Mouse (Mus musculus) limb, embryonic 12.5 days (tissue): ENCODE data around the gene Usp30. TPM values are rescaled to one million over a fixed set of nuclear protein-coding genes. Genes with fewer than 3 reads are reported as not detected.
A peak's percentile ranks its signal among the peaks of the same experiment; 100 is the strongest.

Experiments used
- ATAC-seq: fragments of 200-750 bp; cut with Nextera tagmentation; 2 replicates; pipeline ENCODE4 v1.8.0; 2017; ENCODE audit warnings: low read depth, moderate TSS enrichment; ENCODE audit not compliant: insufficient number of reproducible peaks, insufficient read depth, low FRiP score, low TSS enrichment
- H3K27ac ChIP-seq: fragments of 300-500 bp; sonication (generic); 2 replicates; pipeline ENCODE4 v1.5.1; 2016; ENCODE audit warnings: mild to moderate bottlenecking, moderate library complexity
- H3K27me3 ChIP-seq: fragments of 300-500 bp; sonication (generic); 2 replicates; pipeline ENCODE4 v1.6.1; 2016; ENCODE audit warnings: mild to moderate bottlenecking, moderate library complexity
- H3K36me3 ChIP-seq: fragments of 300-500 bp; sonication (generic); 2 replicates; pipeline ENCODE4 v1.6.1; 2016; ENCODE audit warnings: mild to moderate bottlenecking, moderate library complexity
- H3K4me1 ChIP-seq: fragments of 300-500 bp; sonication (generic); replicated peaks from 2 replicates; pipeline ENCODE4 v1.6.1; 2016
- H3K4me2 ChIP-seq: fragments of 300-500 bp; sonication (generic); 2 replicates; pipeline ENCODE4 v1.6.1; 2016; ENCODE audit warnings: mild to moderate bottlenecking, moderate library complexity
- H3K4me3 ChIP-seq: fragments of 300-500 bp; sonication (generic); replicated peaks from 2 replicates; pipeline ENCODE4 v1.5.1; 2016; ENCODE audit warnings: mild to moderate bottlenecking
- H3K9ac ChIP-seq: fragments of 300-500 bp; sonication (generic); replicated peaks from 2 replicates; pipeline ENCODE4 v1.6.1; 2016; ENCODE audit warnings: mild to moderate bottlenecking, moderate library complexity
- H3K9me3 ChIP-seq: fragments of 300-500 bp; sonication (generic); 2 replicates; pipeline ENCODE4 v1.6.1; 2016; ENCODE audit warnings: mild to moderate bottlenecking, moderate library complexity
- WGBS: fragments of 180-500 bp; shearing (Covaris S2); methylation state at CpG from one replicate; pipeline ENCODE4 v1.1.7; 2016; 5-methylcytosine and 5-hydroxymethylcytosine counted together
- polyA plus RNA-seq: library from polyadenylated mRNA; unstranded; fragments of >200 nt; fragmentation: Nextera tagmentation; extraction: Ambion mirVana; gene quantifications from 2 replicates; pipeline ENCODE4 v1.2.1, GENCODE M21; 2016

Gene Usp30
- polyA plus RNA-seq: 14.0 and 15.5 TPM in 2 replicates

DNA sequence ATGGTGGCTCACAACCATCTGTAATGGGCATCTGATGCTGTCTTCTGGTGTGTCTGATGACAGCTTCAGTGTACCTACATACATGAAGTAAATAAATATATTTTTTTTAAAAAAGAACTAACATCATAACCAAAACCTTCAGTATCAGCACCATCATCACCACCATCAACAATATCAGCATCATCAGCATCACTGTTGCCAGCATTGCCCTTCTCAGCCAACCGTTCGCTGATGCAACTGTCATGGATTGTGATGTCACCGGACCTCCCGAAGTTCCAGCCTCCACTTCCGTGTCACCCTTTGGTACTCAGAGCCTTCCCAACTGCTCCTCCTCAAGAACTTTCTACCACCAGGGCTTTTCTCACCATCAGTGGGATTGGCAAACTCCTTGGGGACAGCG lies at the start of gene Usp30:
Gene Usp30, plus strand, starts transcription at position 301 of the 400 bp plus-strand sequence.
- no peak within 1 kb of the TSS for H3K4me2 ChIP-seq
- no peak for ATAC-seq
- whole genome bisulfite sequencing: 87% methylated on average over 6 of the region's 6 CpGs
- H3K9me3 ChIP-seq: no peaks in the 10 kb centered on the region
- no peaks in the 10 kb centered on the region for H3K27me3 ChIP-seq
- H3K4me3 ChIP-seq: no peak within 1 kb of the TSS
- H3K4me1 ChIP-seq: no peaks in the 10 kb centered on the region
- no peak within 1 kb of the TSS for H3K27ac ChIP-seq
- no peak within 1 kb of the TSS for H3K9ac ChIP-seq
- H3K36me3 ChIP-seq: no peaks in the 10 kb centered on the region

DNA sequence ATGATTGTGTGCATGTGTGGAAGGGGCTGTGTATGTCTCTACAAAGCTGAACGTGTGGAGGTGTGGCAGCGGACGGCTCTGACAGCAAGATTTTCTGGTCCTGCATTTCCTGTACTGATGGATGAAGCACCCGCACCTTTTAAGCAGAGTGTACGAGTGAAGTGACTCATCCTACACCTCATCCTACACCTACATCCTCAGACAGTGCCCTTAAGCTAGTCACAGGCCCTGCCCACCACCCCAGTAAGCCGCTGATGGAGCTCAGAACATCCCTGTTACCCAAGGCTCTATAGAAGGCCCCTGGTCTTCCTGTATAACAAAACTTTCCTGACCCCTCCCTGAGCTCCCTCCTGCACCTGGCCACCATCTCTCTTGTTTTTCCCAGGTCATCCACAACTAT lies 40.9 kb upstream of the Usp30 start:
- H3K36me3 ChIP-seq: no peaks in the 10 kb centered on the region
- H3K9me3 ChIP-seq: no peaks in the 10 kb centered on the region
- H3K4me2 ChIP-seq: 0 out of 2 replicates have a peak overlapping the region, but pooled peaks have one; percentile 35
- H3K4me1 ChIP-seq: no peaks in the 10 kb centered on the region
- H3K27me3 ChIP-seq: no peaks in the 10 kb centered on the region
- WGBS: 51% methylated on average over 6 of the region's 6 CpGs
- ATAC-seq: no peak
- no peak overlapping the region for H3K9ac ChIP-seq
- H3K4me3 ChIP-seq: no peak overlapping the region
- no peak overlapping the region for H3K27ac ChIP-seq

DNA sequence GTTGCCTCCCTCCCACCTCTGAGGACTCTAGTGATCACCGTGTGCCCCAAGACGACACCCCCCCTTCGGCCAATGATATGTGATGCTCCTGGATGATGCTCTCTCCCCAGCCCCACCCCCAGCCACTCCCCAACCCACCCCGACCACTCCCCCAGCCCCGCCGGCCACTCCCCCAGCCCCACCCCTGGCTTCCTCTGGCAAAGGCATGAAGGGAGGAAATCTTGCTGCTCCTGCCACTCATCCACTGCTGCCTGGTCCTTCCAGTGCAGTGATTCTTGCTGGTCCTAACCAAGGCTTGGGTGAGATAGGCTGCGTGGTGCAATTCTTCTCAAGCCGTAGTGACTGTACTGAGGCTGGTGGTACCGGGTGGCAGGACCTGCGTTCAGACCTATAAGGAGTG lies 40.4 kb upstream of the Usp30 start:
- 10% methylated on average over 10 of the region's 10 CpGs for WGBS
- no peak overlapping the region for H3K27ac ChIP-seq
- H3K36me3 ChIP-seq: no peaks in the 10 kb centered on the region
- H3K9ac ChIP-seq: no peak overlapping the region
- H3K4me1 ChIP-seq: no peaks in the 10 kb centered on the region
- no peaks in the 10 kb centered on the region for H3K9me3 ChIP-seq
- no peaks in the 10 kb centered on the region for H3K27me3 ChIP-seq
- H3K4me3 ChIP-seq: no peak overlapping the region
- ATAC-seq: no peak
- peak overlapping the region; percentile 35; the same call in 1 of the 2 replicates for H3K4me2 ChIP-seq

DNA sequence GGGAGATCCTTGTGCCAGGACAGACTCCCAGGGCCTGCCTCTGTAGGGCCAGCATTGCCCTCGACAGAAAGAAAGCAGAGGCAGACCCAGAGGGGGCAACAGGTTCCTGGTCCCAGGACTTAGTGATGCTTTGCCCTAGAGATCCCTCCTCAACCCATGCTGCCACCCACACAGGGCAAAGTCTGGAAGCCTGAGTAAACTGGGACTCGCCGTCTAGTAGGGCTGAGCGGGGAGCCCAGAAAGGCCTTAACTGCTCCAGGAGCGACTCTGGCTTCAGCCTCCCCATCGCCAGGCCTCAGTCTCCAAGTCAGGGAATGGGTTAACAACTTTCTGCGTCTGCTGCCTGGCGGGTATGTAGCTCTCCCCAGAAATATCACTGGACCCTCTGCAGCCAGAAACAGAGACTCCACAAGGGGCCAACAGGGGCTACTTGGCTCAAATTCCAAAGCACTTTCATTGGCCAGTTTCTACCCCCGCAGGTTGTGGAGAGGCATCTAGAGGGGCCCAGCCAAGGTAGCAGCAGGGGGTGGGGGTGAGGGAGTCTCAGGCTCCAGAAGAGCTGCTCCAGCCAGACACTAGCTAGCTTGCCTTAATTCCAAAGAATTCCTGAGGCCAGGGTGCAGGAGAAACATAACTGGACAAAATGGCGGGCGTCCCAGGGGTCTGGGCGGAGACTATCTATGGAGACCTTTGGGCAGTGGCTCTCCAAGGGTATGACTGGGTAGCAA lies 37.9 kb upstream of the Usp30 start:
- no peaks in the 10 kb centered on the region for H3K4me1 ChIP-seq
- no peaks in the 10 kb centered on the region for H3K27me3 ChIP-seq
- H3K4me2 ChIP-seq: no peak overlapping the region
- H3K9ac ChIP-seq: no peak overlapping the region
- H3K4me3 ChIP-seq: no peak overlapping the region
- ATAC-seq: no peak
- peak overlapping the region; percentile 29; the same call in 1 of the 2 replicates for H3K27ac ChIP-seq
- H3K36me3 ChIP-seq: no peaks in the 10 kb centered on the region
- WGBS: 88% methylated on average over 12 of the region's 12 CpGs
- H3K9me3 ChIP-seq: peaks cover 3% of the 10 kb centered on the region; the same call in 1 of the 2 replicates

DNA sequence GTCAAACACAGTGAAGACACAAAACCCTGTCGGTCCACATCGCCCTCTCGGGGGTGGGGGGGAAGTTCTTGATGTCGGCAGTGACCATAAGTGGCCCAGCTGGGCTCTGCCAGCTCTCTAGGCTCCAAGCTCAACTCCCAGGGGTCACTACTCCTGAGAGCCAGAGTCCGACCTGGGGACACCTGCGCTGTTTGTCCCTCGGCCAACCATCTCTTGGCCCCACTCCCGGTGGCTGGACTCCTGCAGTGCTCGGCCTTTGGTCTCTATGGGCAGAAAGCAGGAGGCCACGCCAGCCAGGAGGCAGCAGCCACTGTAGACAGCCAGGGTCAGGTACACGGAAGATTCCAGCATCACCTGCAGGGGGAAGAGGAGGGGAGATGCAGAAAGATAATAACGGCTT lies 37.1 kb upstream of the Usp30 start:
- Histone ChIP-seq H3K4me1 (no peaks in the 10 kb centered on the region), H3K9ac (no peak overlapping the region), H3K4me2 (no peak overlapping the region), H3K36me3 (no peaks in the 10 kb centered on the region), H3K27me3 (no peaks in the 10 kb centered on the region), H3K4me3 (no peak overlapping the region), H3K9me3 (peaks cover 3% of the 10 kb centered on the region; the same call in 1 of the 2 replicates), H3K27ac (no peak overlapping the region)
- ATAC-seq: no peak
- 80% methylated on average over 12 of the region's 12 CpGs for WGBS

DNA sequence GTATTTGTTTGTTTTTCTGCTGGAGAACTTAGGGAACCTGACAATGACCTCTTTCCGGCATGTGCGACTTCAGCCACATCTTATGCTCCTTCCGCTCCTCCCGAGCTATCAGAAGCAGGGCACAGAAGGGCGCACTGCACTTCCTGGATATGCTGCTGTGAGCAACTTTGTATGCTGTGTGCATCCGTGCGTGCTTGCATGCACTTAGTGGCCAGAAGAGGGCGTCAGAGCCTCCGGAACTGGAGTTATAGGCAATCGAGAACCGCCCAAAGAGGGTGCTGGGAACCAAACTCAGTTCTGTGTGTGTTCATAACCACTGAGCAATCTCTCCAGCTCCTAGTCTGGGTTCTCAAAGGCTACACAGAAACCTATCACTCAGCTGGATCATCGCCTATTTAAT lies 34.6 kb upstream of the Usp30 start:
- H3K9me3 ChIP-seq: peaks cover 3% of the 10 kb centered on the region; the same call in 1 of the 2 replicates
- H3K4me1 ChIP-seq: no peaks in the 10 kb centered on the region
- H3K9ac ChIP-seq: no peak overlapping the region
- no peaks in the 10 kb centered on the region for H3K27me3 ChIP-seq
- H3K36me3 ChIP-seq: no peaks in the 10 kb centered on the region
- ATAC-seq: no peak
- WGBS: 91% methylated on average over 12 of the region's 12 CpGs
- H3K27ac ChIP-seq: no peak overlapping the region
- H3K4me2 ChIP-seq: no peak overlapping the region
- H3K4me3 ChIP-seq: no peak overlapping the region

DNA sequence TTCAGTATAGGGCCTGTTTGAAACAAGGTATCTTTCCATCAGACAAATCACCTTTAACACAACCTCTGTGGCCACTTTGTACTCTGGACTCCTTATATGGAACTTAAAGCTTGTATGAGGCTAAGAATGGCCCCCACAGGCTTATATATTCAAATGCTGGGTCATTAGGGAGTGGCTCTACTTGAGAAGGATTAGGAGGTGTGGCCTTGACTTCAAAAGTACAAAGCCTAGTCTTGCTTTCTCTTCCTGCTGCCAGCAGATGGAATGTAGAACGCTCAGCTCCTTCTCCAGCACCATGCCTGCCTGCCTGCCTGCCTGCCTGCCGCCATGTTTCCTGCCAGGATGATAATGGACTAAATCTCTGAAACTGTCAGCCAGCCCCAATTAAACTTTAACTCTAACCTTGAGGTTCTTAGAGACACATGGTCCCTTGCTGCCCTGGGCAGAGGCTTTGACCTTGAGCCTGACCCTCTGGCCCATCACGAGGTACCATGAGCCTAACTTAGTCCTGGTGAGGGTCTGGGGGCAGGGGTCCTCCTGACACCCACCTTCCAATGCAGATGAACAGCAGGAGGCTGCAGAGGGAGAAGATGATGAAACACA lies 33.0 kb upstream of the Usp30 start:
- 82% methylated on average over 3 of the region's 3 CpGs for WGBS
- peaks cover 3% of the 10 kb centered on the region; the same call in 1 of the 2 replicates for H3K9me3 ChIP-seq
- no peaks in the 10 kb centered on the region for H3K36me3 ChIP-seq
- no peak for ATAC-seq
- H3K9ac ChIP-seq: no peak overlapping the region
- no peak overlapping the region for H3K27ac ChIP-seq
- no peaks in the 10 kb centered on the region for H3K27me3 ChIP-seq
- no peak overlapping the region for H3K4me3 ChIP-seq
- no peaks in the 10 kb centered on the region for H3K4me1 ChIP-seq
- H3K4me2 ChIP-seq: no peak overlapping the region

DNA sequence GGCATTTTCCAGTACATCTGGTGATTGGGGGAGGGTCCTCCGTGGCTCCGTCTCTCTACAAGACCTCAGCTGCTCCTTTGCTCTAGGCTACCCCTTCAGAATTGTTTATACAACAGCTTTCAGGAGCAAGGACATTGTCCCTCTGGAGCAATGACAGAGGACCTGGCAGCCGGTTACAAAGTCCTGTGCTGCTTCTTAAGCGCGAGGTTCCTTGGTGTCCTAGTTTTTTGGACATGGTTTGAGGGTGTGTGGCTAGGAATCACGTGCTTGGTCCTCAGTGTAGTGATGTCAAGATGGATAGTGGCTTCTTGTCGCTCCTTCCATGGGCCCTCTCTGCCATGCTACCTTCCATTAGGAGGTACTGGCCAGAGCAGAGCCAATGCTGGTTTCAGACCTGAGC lies 30.9 kb upstream of the Usp30 start:
- Histone ChIP-seq H3K4me3 (no peak overlapping the region), H3K4me1 (no peaks in the 10 kb centered on the region), H3K9me3 (peaks cover 3% of the 10 kb centered on the region; the same call in 1 of the 2 replicates), H3K4me2 (no peak overlapping the region), H3K27me3 (no peaks in the 10 kb centered on the region), H3K36me3 (no peaks in the 10 kb centered on the region), H3K27ac (no peak overlapping the region), H3K9ac (no peak overlapping the region)
- 81% methylated on average over 7 of the region's 7 CpGs for WGBS
- ATAC-seq: no peak

DNA sequence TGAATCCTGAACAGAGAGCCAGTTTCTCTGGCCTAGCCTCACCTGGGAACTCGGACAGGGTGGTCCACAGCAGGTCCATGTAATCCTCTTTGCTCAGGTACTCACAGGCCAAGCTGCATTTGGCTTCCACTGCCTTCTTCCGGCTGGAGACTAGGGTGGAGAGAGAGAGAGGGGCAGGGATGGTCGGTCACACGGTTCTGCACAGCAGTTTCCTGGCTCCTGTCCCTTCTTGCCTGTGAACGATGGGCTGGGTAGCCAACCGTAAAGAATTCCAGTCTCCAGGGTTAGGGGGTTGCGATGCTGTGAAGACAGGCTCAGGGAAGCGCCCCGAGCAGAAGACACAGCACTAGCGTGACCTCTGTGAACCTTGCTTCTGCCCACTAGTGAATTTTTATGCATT lies 30.1 kb upstream of the Usp30 start:
- H3K27ac ChIP-seq: no peak overlapping the region
- no peak overlapping the region for H3K4me3 ChIP-seq
- no peaks in the 10 kb centered on the region for H3K27me3 ChIP-seq
- no peaks in the 10 kb centered on the region for H3K36me3 ChIP-seq
- ATAC-seq: no peak
- no peak overlapping the region for H3K9ac ChIP-seq
- H3K4me1 ChIP-seq: no peaks in the 10 kb centered on the region
- no peak overlapping the region for H3K4me2 ChIP-seq
- H3K9me3 ChIP-seq: peaks cover 3% of the 10 kb centered on the region; the same call in 1 of the 2 replicates
- WGBS: 70% methylated on average over 10 of the region's 10 CpGs

DNA sequence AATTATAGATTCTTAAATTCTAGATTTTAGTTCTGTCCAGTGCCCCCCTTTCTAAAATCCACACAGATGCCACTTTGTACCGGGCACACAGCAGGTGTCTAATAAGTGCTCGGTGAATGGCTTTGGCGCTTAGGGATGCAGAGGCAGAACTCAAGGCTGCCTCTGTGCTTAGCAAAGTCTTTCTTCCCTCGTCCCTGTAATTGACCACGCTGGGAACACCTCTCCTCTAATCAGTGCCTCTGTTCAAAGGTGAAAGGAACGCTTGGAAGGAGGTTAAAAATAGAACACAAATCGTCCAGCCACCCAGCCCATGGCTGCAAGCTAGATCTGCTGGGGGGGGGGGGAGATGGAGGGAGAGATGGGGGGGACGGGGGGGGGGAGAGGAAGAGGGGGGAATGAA lies 24.8 kb upstream of the Usp30 start:
- H3K4me2 ChIP-seq: no peak overlapping the region
- no peak overlapping the region for H3K4me3 ChIP-seq
- no peak overlapping the region for H3K9ac ChIP-seq
- peaks cover 11% of the 10 kb centered on the region for H3K4me1 ChIP-seq
- peaks cover 7% of the 10 kb centered on the region; the same call in 1 of the 2 replicates for H3K27me3 ChIP-seq
- H3K27ac ChIP-seq: no peak overlapping the region
- 25% methylated on average over 8 of the region's 8 CpGs for WGBS
- ATAC-seq: no peak
- H3K36me3 ChIP-seq: no peaks in the 10 kb centered on the region
- no peaks in the 10 kb centered on the region for H3K9me3 ChIP-seq

DNA sequence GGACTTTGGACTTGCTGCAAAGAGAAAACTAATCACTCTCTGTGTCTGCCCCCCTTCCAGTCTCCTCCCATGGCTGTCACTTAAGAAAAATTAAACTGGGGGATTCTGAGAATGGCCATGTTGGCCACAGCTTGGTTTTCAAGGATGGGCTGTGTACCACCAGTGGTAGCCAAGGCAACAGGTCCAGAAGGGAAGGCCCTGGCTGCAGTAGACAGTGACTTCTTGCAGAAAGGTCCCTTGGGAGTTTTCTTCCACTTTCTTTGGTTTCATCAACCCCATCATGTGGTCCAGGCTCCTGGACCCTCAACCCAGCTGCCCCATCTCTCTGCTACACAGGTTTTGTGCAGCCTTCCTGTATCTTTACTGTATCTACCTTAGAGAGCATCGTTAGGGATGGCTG lies 24.4 kb upstream of the Usp30 start:
- Histone ChIP-seq H3K4me2 (no peak overlapping the region), H3K4me1 (peaks cover 11% of the 10 kb centered on the region), H3K36me3 (no peaks in the 10 kb centered on the region), H3K9me3 (no peaks in the 10 kb centered on the region), H3K4me3 (no peak overlapping the region), H3K27ac (no peak overlapping the region), H3K9ac (no peak overlapping the region), H3K27me3 (peaks cover 7% of the 10 kb centered on the region; the same call in 1 of the 2 replicates)
- no peak for ATAC-seq
- 67% methylated on average over 1 of the region's 1 CpGs for WGBS
